Mouse (Mus musculus) T-helper 1 cell (primary cell): ENCODE data around the gene Cntfr.

ENCODE experiments used
- in situ Hi-C: fragments of 300-600 bp; cut with MboI, MseI; formaldehyde crosslinking; loops from one replicate; pipeline ENCODE4 v1.15.1; 2025; ENCODE audit warnings: high pct_unique_total_duplicates

Cntfr gene

DNA sequence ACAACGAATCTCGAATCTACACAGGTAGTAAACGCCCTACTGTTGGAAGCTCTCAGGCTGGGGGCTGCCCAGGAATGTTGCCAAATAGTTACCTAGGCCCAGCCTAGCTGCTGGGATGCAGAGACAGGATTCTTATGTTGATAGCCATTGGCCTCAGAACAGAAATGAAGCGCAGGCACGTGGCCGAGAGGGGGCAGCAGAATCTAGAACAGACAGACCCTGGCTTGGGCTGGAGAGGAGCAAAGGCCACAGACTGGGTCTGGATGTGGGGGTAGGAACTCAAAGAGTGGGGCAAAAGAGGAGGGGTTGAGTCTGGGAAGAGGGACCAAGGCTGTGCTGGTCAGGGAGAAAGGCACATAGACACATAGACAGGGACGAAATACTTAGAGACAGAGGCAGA is 42.7 kb downstream of the Cntfr start:
- in situ Hi-C loops = no loop called here

- in situ Hi-C loops = no loop called here
These were observed 43.2 kb downstream of the Cntfr start for GRCm38 (mm10) chr4:41653730-41654129.

DNA sequence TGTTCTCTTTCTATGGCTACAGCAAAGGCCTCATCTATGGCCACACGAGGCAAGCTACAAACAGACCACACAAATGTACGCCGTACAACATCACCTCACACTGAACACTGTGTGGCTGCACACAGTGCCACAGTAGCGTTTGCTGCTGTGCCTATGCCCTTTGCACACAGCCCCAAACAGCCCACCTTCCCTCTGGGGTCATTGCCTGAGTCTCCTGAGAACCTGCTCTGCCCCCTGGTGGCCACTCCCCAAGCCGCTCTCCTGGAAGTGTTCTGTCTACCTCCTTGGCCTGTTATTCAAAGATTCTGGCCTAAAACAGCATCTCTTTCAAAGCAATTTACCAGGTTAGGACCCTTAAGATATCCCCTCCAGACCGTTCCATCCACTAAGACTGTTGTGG is 43.6 kb downstream of the Cntfr start:
- in situ Hi-C loops = no loop called here

DNA sequence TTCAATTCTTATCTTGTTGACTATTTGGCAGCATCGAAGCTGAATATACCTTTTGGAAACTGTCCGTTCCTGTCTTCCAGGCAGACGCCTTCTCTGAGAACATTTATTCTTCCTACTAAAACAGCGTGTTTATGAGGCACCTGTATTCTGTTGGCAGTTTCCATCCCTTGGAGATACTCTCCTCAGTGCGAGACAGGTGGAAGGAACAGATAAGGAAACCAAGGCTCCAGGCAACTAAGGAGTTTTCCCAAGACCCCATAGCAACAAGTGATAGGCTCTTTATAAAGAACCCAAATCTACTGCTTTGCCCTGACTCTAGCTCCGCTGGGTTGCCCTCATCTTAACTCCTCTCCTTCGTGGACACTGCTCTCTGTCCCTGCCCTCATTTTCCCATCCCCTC is 48.3 kb downstream of the Cntfr start:
- in situ Hi-C loops = no loop called here

GRCm38 (mm10) chr4:41648157-41648556 is 48.7 kb downstream of the Cntfr start:
- in situ Hi-C loops = no loop called here

- in situ Hi-C loops = no loop called here
These were observed 51.4 kb downstream of the Cntfr start for GRCm38 (mm10) chr4:41645488-41645887.

- in situ Hi-C loops = no loop called here
These were observed 55.6 kb downstream of the Cntfr start for GRCm38 (mm10) chr4:41641199-41641822.

DNA sequence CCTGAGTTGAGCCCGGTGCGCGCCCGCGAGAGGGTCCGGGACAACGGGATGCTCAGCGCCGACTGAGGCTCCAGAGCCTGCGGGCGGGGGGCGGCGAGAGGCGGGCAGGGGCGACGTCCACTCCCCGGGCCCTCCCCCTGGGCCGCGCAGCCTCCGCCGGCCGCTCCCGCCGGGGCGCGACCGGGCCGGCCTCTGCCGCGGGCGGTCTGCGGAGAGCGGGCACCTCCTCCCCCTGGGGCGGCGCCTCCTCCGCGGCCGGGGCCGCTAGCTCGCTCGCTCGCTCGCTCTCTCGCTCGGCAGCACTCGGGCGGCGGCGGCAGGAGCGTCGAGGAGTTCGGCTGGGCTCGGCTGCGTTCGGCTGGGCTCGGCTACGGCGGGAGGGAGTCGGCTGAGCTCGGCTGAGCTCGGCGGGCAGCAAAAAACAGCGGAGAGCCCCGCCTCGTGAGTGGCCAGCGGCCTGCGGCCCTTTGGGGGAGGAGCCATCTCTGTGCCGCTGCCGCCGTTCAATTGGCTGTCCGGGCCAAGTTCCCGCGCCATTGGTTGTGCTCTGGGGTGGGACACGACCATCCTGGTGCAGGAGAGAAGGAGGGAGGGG is 56.9 kb downstream of the Cntfr start, which contains the start of gene Enho:
Gene Enho, minus strand, starts transcription at position 412 of the 595 bp plus-strand sequence.
- in situ Hi-C loops = no loop called here

DNA sequence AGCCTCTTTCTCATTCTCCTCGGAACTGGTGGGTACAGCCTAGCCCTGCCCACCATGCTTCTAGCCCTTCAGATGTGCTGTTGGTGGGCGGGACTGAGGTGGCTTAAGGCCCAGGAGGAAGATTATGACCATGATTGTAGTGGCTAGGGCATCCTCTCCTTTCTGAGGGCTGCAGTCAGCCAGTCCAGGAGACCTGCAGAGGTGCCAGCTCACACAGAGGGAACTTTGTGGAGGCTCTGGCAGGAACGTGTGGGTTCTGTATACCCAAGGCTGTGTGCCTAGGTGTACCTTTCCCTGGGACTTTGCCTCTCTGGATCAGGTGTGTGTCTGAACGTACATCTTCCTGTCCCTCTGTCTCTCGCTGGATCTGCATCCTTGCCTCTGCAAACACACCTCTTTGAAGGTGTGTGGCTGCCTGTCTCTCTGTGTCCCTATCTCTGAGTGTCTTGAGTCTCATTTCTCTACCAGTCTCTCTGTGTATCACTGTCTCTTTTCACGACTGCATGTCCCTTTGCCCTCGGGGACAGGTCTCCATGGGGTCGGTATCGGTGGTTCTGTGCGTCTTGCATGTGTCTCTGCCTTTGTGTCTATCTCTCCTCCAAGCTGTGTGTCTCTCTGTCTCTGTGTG is 57.6 kb downstream of the Cntfr start:
- in situ Hi-C loops = no loop called here

GRCm38 (mm10) chr4:41638828-41639213 is 58.1 kb downstream of the Cntfr start:
- in situ Hi-C loops = no loop called here

- in situ Hi-C loops = no loop called here
These were observed 58.6 kb downstream of the Cntfr start for GRCm38 (mm10) chr4:41638186-41638731.

DNA sequence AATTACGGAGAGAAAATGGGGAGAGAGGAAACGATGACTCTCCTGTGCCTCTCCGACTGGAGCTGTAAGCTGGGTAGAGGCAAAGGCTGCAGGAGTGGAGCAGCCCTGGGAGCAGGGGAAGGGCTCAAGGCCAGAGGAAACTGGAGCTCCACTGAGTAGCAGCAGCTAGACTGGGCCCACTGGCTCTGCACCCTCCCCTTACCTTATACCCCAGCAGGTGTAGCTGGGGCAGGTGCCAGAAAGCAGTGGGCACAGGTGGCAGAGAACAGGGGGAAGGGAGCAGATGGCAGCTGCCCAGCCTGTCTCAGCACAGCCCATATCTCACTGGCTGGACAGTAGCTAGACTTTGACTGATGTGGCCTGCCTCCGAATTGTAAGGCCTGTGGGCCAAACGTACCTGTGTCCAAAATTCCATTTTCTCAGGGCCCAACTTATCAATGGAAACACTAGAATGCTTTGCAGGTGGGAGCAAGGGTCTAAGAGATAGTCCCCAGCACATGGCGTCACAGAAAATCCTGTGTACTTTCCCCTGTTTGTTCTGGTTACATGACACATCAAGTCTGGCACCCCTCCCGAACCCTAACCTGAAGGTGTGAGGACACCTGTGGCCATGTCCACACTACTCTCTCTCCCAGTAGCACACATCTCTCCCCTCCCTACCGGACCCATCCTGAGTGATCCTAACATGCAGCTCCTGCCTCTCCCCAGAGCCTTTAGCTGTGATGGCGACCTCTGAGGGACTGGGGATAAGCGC is 59.8 kb downstream of the Cntfr start:
- in situ Hi-C loops = no loop called here

- in situ Hi-C loops = no loop called here
These were observed 60.5 kb downstream of the Cntfr start for GRCm38 (mm10) chr4:41636366-41636765.

GRCm38 (mm10) chr4:41635906-41636305 is 61.0 kb downstream of the Cntfr start:
- in situ Hi-C loops = no loop called here

DNA sequence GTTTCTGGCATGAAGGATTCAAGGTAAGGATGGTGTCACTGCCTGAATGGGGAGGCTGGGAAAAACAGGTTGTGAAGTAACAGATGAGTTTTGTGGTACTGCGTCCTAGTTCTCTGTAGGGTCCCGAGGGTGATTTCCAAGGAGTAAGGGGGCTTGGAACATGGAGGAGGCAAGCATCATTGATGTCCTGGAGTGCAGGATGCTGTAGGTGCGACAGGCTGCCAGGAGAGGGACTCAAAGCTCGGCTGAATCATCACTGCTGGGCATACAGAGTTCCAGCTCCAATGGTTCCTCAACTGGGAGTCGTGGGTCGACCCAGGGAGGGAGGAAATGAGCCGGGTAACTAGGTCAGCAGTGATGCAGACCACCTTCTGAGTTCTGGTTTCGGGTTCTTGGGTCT is 61.7 kb downstream of the Cntfr start:
- in situ Hi-C loops = no loop called here

DNA sequence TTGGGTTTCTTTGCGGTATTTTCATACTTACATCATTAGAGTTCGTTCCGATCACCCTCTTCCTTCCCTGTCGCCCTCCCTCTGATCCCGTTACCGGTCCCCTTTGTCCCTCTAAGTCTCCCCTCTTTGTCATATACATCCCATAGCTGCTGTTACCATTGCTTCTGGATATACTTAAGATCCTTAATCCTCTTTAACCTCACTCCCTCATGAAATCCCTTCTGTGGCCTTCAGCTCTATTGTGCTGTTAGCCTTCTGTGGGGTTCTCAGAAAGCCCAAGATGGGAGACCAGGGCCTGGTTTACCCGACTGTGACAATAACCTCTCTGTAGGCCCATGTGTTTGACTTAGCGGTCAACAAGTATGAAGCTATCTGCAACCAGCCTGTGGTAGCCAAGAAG is 62.3 kb downstream of the Cntfr start:
- in situ Hi-C loops = no loop called here

- in situ Hi-C loops = no loop called here
These were observed 63.9 kb downstream of the Cntfr start for GRCm38 (mm10) chr4:41633001-41633400.

DNA sequence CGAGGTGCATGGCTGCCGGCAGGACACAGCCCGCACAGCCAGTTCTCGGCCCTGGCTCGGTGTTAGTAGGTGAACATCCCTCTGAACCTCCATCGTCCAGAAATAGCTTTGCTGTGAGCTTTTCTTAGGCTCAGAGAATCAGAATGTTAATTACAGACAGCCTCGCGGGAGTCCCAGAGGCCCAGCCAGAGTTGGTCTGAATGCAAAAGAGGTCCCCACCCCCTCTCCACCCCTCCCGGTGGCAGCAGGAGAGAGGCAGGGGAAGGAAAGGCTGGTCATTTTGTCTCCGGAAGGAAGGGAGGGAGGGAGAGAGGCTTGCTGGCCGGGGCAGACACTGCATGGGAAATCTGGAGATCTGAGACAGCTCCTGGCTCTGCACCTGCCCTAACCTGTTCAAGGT is 65.5 kb downstream of the Cntfr start:
- in situ Hi-C loops = no loop called here

GRCm38 (mm10) chr4:41630196-41630595 is 66.7 kb downstream of the Cntfr start:
- in situ Hi-C loops = no loop called here

- in situ Hi-C loops = no loop called here
These were observed 68.5 kb downstream of the Cntfr start for GRCm38 (mm10) chr4:41628202-41628927.

- in situ Hi-C loops = no loop called here
These were observed 74.8 kb downstream of the Cntfr start for GRCm38 (mm10) chr4:41622071-41622470.
